Mouse (Mus musculus): ENCODE results near the gene Ube2o. TPM values are rescaled to one million over a fixed set of nuclear protein-coding genes. Genes with fewer than 3 reads are reported as not detected.
A peak's percentile ranks its signal among the peaks of the same experiment; 100 is the strongest.
"Not testable (repeated sequence)": the region's sequence is repeated elsewhere in the genome, so short reads cannot be mapped to it uniquely, and the experiment has no call there.

Ube2o gene
- total RNA-seq, 2 experiments from 2014 or later = 27.7 to 29.5 TPM

DNA sequence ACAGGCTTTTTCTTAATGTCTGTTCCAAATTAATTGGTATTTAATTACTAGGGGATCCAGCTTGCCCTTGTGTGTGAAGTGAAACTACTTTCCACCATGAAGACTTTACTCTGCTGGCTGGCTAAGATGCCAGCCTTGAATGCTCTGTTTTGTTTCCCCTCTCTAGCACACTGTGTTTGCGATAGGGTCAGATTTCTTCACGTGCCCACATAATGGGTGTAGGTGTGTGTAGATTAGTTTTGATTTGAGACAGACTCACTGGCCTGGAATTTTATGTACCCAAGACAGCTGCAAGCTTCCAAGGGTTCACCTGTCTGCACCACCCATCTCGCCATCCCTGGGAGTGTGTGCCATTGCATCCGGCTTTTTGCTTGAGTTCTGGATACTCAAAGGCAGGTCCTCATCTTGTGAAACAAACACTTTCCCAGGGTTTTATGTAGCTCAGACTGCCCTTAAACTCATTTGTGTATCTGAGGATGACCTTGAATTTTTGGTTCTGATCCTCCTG is 67.7 kb downstream of the Ube2o start:
- no peak for DNase-seq

DNA sequence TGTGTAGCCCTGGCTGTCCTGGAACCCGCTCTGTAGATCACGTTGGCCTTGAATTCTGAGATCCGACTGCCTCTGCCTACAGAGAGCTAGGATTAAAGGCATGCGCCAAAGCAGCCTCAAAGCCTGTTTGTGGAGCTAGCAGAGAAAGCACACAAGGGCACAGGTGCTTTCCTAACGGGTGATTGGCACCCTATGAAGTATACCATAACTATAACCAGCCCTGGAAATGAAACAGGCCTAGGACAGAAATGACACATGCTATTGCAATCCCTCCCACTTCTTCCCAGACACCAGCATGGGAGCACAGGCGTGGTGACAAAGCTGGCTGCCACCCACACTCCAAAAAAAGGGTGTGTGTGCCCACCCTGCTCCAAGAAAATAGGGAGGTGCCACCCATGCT is 68.3 kb downstream of the Ube2o start:
- no peak for DNase-seq

GRCm38 (mm10) chr11:116512154-116512553 is 69.1 kb downstream of the Ube2o start:
- no peak for DNase-seq

- no peak for DNase-seq
Measured at GRCm38 (mm10) chr11:116511301-116511868, 69.9 kb downstream of the Ube2o start.

GRCm38 (mm10) chr11:116508689-116509088 is 72.6 kb downstream of the Ube2o start:
- DNase-seq = no peak

DNA sequence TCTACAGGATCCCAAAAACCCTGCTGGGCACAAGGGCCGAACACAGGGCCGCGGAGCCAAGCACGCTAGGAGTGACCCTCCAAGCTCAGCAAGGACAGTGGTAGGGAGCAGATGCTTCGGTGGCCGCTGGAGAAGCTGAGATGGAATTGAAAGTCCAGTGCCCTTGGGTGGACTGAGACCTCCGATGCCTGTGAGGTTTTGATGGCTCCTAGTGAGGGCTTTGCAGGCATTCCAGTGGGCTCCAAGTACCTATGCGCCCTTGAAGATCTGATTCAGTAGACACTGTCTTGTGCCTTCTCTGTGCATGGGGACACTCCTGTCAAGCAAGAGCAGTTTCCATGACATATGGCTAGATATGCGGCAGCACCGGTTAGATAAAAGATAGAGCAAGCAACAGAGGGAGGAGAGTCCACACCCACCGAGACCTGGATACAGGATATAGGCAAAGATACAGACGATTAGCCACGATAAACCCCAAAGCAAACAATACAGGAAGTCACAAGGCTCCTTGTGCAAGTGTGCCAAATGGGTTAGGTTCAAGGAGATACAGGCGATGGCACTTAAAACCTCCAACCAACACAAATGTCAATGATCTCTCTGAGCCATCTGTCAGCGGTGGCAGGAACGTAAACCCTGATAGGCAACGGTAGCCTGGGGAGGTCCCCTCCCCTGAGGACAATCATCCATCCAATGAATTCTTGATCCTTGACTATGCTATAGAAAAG is 74.9 kb downstream of the Ube2o start:
- DNase-seq = no peak

DNA sequence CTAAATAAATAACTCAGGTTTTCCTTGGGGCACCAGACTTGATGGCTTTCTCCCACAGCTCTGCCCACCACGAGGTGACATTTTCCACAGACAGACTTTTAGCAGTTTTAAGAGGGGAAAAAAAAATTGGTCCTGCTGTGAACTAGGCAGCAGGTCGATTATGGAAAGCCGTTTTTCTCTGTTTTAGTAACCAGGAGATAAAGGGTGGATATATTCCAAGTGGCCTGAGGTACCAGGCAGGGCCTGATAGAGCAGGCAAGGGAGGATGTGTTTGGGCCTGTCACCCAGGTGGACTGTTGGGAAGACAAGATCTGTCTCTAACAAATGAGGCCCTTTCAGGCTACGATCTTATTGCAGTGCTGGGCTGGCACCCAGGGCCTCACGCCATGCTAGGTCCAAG is 75.7 kb downstream of the Ube2o start:
- no peak for DNase-seq

- peak; percentile 37 to 44 for DNase-seq
Measured at GRCm38 (mm10) chr11:116504516-116504915, 76.7 kb downstream of the Ube2o start.

DNA sequence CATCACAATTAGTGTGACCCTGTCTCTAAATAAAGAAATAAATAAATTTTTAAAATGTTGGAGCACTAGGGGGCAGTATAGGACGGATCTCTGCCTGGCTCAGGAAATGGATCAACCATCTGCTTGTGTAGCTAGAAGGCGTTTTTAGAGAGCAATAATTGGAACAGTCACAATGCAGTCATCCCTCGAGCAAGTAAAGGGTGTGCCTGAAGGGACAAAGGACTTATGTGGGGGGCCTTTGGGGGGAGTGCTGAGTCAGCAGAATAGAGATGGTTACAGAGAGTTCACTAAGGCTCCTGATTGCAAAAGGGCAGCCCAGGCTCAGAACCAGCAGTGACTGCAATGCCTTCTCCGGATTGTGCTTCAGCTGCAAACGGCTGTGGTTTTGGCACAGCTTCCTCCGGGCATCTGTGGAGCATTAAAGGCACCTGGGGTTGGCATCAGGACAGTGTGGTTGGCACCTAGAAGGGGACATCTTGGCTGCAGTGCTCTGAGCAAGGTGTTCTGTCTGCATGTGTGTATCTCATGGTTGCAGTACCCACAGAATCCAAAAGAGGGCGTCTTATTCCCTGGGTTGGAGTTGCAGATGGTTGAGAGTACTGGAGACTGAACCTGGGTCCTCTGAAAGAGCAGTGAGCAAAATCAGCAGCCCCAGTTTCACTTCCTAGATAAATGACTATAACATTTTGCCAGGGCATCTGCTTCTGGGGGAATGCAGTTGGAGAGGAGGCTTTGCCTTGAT is 80.1 kb downstream of the Ube2o start:
- peak; percentile 53 to 78 for DNase-seq

DNA sequence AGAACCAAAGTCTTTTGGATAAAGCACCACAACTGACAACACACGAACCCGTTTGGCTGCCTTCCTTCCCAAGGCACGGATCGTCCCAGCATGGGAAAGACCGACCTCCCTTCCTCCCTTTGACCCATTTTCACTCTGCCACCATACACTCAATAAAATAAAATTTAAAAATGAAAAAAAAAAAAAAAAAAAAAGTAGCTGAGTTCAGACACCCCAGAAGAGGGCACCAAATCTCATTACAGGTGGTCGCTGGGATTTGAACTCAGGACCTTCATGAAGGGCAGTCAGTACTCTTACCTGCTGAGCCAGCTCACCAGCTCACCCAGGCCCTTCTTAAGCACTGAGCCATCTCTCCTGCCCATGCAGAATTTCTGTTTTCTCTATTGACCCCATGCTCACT is 82.2 kb downstream of the Ube2o start:
- DNase-seq = no peak

- DNase-seq = no peak
Measured at GRCm38 (mm10) chr11:116498596-116498995, 82.7 kb downstream of the Ube2o start.

DNA sequence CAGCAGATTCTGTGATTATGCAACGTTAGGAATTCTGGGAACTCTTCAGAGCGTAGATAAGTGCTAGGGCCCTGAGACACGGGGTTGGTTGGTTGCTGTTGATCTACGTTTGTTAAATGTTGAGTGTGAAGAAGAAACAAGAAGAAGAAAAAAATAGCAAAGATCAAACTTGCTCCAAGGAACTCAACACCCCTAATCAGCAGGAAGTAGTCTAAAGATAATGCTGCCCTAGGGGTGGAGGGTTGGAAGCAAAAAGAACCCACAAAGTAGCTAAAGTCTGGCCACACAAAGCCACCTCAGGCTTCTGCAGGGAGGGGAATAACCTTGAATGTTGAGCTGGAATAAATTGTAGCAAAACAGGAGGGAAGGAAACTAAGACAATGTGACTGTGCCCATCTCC is 83.9 kb downstream of the Ube2o start:
- no peak for DNase-seq

- DNase-seq = peak; percentile 88
Measured at GRCm38 (mm10) chr11:116494474-116495174, 86.6 kb downstream of the Ube2o start.

DNA sequence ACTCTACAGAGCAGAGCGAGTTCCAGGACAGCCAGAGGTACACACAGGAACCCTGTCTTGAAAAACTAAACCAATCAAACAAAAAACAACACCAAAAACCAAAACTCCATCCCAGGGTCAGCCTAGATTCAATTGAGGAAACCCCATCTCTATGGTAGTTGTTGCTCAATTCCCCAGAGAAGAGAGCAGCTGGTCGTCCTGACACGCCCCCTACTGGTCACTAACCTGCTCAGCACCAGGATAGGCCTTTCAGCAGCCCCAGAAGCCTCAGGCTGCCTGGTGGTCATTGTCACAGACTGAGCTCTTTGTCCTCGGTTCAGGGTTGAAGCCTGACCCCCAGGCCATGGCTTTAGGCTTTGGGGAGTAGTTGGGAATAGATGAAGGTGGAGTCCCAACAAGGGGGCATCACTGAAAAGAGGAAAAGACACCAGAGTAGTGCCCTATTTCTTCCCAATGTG is 87.4 kb downstream of the Ube2o start, which contains the start of gene Prpsap1:
TSS of gene Prpsap1 (minus strand) at position 408 of the 458 bp plus-strand sequence.
- peak; percentile 69 to 72 for DNase-seq

DNA sequence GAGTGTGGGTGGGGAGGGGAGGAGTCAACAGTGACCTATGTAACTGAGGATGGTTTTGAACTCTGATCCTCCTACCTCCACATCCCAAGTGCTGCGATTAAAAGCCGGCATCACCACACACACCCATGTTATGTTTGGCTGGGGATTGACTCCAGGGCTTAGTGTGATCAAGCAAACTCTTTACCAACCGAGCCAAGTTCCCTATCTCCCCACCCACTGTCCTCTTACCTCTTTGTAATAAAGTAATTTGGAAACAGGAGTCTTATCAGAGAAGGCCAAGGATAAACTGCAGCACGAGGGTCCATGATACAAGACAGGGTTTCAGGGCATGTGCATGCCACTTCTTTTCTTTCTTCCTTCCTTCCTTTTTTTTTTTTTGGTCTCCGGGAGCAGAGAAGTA is 88.1 kb downstream of the Ube2o start:
- no peak for DNase-seq

GRCm38 (mm10) chr11:116492507-116492906 is 88.7 kb downstream of the Ube2o start:
- not testable (repeated sequence) for DNase-seq

- no peak for DNase-seq
Measured at GRCm38 (mm10) chr11:116491338-116491737, 89.9 kb downstream of the Ube2o start.

- DNase-seq = peak; percentile 92 to 93
Measured at GRCm38 (mm10) chr11:116490232-116491107, 90.8 kb downstream of the Ube2o start.

DNA sequence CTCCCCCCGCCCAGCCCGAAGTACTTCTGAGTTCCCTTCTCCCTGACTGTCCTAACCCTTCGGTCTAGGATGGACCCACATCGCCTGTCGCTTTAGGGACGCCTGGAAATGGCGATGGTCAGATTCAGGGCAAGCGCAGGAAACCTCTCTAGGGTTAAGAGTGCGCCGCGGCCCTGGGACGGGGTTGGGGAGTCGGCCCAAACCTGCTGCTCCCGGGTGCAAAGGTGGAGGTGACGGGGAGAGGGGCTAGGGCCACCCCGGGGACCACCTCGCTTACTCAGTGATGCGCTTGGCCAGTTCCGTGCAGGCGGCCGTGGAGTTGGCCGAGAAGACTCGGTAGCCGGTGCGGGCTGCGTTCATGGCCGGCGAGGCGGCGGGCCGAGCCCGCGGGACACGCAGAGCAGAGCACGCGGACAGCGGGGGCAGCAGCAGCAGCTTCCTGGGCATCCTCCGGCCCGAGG is 91.4 kb downstream of the Ube2o start:
- DNase-seq = no peak

DNA sequence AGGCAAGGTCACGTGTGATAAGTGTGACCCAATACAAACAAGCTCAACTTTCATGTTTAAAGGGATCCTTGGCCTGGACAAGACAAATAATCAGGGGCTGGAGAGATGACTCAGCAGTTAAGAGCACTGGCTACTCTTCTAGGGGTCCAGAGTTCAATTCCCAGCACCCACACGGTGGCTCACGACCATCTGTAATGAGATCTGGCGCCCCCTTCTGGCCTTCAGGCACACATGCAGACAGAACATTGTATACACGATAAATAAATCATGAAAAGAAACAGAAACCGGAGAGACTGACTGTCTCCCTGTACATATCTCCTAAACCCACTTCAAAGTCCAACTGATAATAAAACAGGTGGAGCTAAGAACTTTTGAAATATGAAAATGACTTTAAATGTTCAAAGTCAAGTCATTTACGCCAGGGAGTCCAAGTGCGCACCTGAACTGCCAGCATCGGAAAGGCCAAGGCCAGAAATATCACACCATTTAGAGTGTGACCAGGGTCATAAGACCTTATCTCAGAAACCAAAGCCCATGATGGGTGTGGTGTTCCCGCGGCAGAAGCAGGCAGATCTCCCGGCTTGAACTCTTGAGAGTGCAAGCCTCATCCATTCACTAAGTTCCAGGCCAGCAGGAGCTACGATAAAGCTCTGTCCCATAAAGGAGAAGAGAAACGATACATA is 92.4 kb downstream of the Ube2o start:
- no peak for DNase-seq

DNA sequence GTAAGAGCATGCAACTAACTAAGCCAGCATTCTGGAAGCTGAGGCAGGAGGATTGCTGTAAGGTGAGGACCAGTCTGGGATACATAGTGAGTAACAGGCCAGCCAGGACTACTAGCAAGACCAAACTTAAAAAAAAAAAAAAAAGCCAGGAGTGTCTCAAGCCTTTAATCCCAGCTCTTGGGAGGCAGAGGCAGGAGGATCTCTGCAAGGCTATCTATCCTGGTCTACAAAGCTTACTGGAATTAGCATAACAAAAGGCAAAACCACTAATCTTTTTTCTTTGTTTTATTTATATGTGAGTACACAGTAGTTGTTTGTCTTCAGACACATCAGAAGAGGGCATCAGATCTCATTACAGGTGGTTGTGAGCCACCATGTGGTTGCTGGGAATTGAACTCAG is 93.0 kb downstream of the Ube2o start:
- no peak for DNase-seq

Measured in heart, adult 18-20 months (tissue).